Mouse (Mus musculus): ENCODE results near the gene Dennd5a.

- TF ChIP-seq CTCF (IDR thresholded peaks at IDR 0.05) (no peak), EP300 (IDR thresholded peaks at IDR 0.05) (no peak)
These were observed 85.2 kb downstream of the Dennd5a start for GRCm38 (mm10) chr7:109875033-109875432.
